Mouse (Mus musculus) forebrain, embryonic 13.5 days (tissue): ENCODE measurements at regions not wholly inside any gene's neighbourhood (a gene's known extent, or its start where the extent isn't known, plus 50 kb on each side); places are given as distances from the start of the nearest gene placed in this dataset.

Source experiments
- ATAC-seq: fragments of 200-750 bp; cut with Nextera tagmentation; 2 replicates; pipeline ENCODE4 v1.8.0; 2017
- H3K27ac ChIP-seq: fragments of 300-500 bp; sonication (generic); 2 replicates; pipeline ENCODE4 v1.5.1; 2015; ENCODE audit warnings: inconsistent platforms, mild to moderate bottlenecking, moderate library complexity
- H3K27me3 ChIP-seq: fragments of 300-500 bp; sonication (generic); 2 replicates; pipeline ENCODE4 v1.6.1; 2015; ENCODE audit warnings: mild to moderate bottlenecking, inconsistent platforms
- H3K36me3 ChIP-seq: fragments of 300-500 bp; sonication (generic); 2 replicates; pipeline ENCODE4 v1.6.1; 2015; ENCODE audit warnings: mild to moderate bottlenecking, inconsistent platforms; ENCODE audit not compliant: poor library complexity, severe bottlenecking
- H3K4me1 ChIP-seq: fragments of 300-500 bp; sonication (generic); 2 replicates; pipeline ENCODE4 v1.6.1; 2015; ENCODE audit warnings: inconsistent platforms
- H3K4me2 ChIP-seq: fragments of 300-500 bp; sonication (generic); 2 replicates; pipeline ENCODE4 v1.6.1; 2015; ENCODE audit warnings: inconsistent platforms, mild to moderate bottlenecking, moderate library complexity
- H3K4me3 ChIP-seq: fragments of 300-500 bp; sonication (generic); 2 replicates; pipeline ENCODE4 v1.5.1; 2015; ENCODE audit warnings: mild to moderate bottlenecking, inconsistent platforms
- H3K9ac ChIP-seq: fragments of 300-500 bp; sonication (generic); 2 replicates; pipeline ENCODE4 v1.6.1; 2015; ENCODE audit warnings: mild to moderate bottlenecking, inconsistent platforms
- H3K9me3 ChIP-seq: fragments of 300-500 bp; sonication (generic); replicated peaks from 2 replicates; pipeline ENCODE4 v1.6.1; 2016; ENCODE audit warnings: inconsistent platforms
- WGBS: fragments of 180-500 bp; shearing (Covaris S2); methylation state at CpG from one replicate; pipeline ENCODE4 v1.1.7; 2015; 5-methylcytosine and 5-hydroxymethylcytosine counted together

DNA sequence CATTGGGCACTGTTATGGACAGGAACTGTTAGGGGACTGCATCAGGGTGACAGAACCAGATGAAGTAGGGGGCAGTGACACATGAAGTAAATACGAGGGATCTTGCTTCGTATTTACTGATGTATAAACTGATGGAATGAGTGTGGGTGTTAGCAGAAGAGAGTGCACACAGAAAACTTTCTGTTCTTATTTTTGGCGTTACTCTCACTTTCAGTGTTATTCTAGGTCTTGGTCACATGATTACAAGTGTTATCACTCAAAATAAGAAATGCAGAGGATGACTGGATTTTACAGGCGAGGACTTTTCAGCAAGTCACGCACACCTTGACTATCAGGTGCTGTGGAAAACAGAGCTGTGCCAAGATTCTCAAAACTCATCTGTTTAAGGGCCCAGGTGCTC is 185.6 kb upstream of the Arhgap24 start:
- H3K9me3 ChIP-seq, result no peaks in the 10 kb centered on the region
- no peaks in the 10 kb centered on the region for H3K4me1 ChIP-seq
- H3K36me3 ChIP-seq, result no peaks in the 10 kb centered on the region
- ATAC-seq, result no peak
- no peaks in the 10 kb centered on the region for H3K27me3 ChIP-seq
- H3K27ac ChIP-seq, result no peak overlapping the region
- WGBS, result 91% methylated on average over 5 of the region's 5 CpGs
- H3K4me2 ChIP-seq, result no peak overlapping the region
- no peak overlapping the region for H3K4me3 ChIP-seq
- H3K9ac ChIP-seq, result no peak overlapping the region

DNA sequence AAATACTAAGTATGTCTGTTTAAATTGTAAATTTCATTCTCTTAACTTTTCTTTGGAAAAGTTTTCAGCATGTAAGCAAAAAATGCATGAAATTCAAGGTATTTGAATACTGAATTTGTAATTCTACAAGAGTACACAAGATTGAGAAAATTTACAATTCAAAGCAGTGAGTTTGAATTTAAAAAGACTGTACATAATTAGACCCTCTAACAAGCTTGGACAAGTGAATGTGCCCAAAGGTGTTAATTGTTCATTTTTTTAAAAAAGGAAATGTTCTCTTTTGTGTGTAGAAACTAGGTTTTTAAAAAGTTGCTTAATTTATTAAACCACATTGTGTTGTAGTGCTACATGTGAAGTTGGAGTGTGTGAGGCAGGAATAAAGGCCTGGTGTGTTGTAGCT is 174.9 kb upstream of the Arhgap24 start:
- Histone ChIP-seq H3K4me2 (no peak overlapping the region), H3K4me1 (peaks cover 11% of the 10 kb centered on the region), H3K4me3 (no peak overlapping the region), H3K9me3 (no peaks in the 10 kb centered on the region), H3K27me3 (no peaks in the 10 kb centered on the region), H3K9ac (no peak overlapping the region), H3K27ac (no peak overlapping the region), H3K36me3 (no peaks in the 10 kb centered on the region)
- peak; percentile 41; the same call in 1 of the 2 replicates for ATAC-seq

DNA sequence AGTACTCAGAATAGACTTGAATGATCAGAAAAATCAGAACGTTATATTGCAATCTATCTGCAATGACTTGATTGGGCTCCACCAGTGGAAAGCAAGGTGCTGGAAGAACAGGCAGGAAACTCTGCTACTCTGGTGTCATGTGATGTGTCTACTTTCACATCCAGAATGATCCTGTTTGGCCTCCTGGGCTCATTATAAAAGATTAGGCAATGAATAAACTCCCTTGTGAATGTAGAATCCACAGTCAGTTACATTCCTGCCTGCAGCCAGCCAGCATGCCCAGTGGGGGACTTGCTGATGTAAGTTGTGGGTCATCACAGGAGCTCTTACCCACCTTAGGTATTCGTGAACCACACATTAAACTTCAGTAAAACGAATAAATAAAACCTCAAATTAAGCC is 174.5 kb upstream of the Arhgap24 start:
- no peak overlapping the region for H3K4me2 ChIP-seq
- H3K9ac ChIP-seq, result no peak overlapping the region
- H3K9me3 ChIP-seq, result no peaks in the 10 kb centered on the region
- H3K27me3 ChIP-seq, result no peaks in the 10 kb centered on the region
- peak; percentile 83 for ATAC-seq
- no peak overlapping the region for H3K4me3 ChIP-seq
- 43% methylated on average over 3 of the region's 3 CpGs for WGBS
- H3K4me1 ChIP-seq, result peaks cover 11% of the 10 kb centered on the region
- H3K27ac ChIP-seq, result no peak overlapping the region
- H3K36me3 ChIP-seq, result no peaks in the 10 kb centered on the region

DNA sequence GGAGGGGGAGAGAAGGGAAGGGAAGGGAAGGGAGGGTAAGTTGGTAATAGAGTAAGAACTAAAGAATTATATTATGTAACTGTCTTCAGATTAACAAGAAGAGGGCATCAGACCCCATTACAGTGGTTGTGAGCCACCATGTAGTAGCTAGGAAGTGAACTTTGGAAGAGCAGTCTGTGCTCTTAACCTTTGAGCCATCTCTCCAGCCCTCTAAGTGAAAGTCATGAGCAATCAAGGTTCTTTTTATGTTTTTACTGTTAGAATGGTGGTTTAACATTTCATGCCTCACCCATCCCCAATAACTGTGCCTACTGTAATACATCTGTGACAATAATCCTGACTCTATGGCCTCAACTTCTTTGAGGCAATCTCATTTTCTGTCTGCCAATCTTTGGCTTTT is 169.6 kb upstream of the Arhgap24 start:
- H3K27me3 ChIP-seq, result no peaks in the 10 kb centered on the region
- no peak overlapping the region for H3K4me3 ChIP-seq
- no peak overlapping the region for H3K27ac ChIP-seq
- H3K36me3 ChIP-seq, result no peaks in the 10 kb centered on the region
- no peak overlapping the region for H3K4me2 ChIP-seq
- H3K9me3 ChIP-seq, result no peaks in the 10 kb centered on the region
- ATAC-seq, result no peak
- peaks cover 10% of the 10 kb centered on the region for H3K4me1 ChIP-seq
- H3K9ac ChIP-seq, result no peak overlapping the region

DNA sequence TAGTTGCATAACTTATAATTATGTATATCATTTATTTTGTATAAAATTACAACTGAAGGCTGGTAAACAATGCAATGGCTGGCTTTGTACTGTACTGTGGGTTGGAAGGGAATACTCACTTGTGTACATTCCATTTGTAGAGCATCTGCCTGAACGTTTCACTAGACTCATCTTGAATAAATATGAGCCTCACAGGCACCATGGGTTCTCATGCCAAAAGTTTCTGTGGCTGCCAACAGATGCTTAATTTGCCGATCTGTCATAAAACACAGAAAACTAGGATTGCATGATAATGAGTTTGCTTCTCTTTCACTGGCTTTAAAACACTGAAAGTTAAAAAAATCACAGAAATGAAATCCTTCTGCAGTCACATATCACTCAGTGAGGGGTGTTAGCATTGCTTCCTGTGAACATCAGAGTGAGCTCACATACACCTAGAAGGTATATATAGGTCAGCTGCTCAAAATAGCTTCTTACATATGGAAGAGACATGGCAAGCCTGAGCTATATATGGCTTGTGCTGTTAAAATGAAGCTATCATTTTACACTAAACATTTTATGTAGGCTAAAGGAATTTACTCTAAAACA is 152.9 kb upstream of the Arhgap24 start:
- Histone ChIP-seq H3K4me2 (no peak overlapping the region), H3K27me3 (no peaks in the 10 kb centered on the region), H3K9ac (no peak overlapping the region), H3K9me3 (no peaks in the 10 kb centered on the region), H3K36me3 (no peaks in the 10 kb centered on the region), H3K27ac (no peak overlapping the region), H3K4me3 (no peak overlapping the region), H3K4me1 (no peaks in the 10 kb centered on the region)
- ATAC-seq, result peak; percentile 88; the same call in 1 of the 2 replicates
- 51% methylated on average over 2 of the region's 2 CpGs for WGBS

DNA sequence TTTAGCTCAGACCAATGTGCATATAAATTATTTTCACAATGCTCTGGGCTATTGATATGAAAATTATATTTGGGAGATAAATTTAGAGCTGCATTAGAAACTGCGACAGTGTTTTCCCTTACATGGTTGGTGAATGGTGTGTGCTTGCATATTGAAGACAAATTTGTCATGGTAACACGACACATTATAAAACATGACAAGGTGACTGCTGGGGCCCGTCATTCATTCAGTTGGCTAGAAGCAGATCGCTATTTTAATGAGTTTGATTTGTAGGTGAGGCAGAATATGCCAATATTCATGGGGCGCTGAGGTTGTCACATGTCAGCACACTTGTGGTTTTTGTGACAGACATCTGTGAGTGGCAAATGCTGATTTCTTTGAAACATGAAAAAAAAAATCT is 147.3 kb upstream of the Arhgap24 start:
- peak; percentile 68; the same call in 1 of the 2 replicates for ATAC-seq
- 60% methylated on average over 5 of the region's 5 CpGs for WGBS
- H3K9ac ChIP-seq, result no peak overlapping the region

DNA sequence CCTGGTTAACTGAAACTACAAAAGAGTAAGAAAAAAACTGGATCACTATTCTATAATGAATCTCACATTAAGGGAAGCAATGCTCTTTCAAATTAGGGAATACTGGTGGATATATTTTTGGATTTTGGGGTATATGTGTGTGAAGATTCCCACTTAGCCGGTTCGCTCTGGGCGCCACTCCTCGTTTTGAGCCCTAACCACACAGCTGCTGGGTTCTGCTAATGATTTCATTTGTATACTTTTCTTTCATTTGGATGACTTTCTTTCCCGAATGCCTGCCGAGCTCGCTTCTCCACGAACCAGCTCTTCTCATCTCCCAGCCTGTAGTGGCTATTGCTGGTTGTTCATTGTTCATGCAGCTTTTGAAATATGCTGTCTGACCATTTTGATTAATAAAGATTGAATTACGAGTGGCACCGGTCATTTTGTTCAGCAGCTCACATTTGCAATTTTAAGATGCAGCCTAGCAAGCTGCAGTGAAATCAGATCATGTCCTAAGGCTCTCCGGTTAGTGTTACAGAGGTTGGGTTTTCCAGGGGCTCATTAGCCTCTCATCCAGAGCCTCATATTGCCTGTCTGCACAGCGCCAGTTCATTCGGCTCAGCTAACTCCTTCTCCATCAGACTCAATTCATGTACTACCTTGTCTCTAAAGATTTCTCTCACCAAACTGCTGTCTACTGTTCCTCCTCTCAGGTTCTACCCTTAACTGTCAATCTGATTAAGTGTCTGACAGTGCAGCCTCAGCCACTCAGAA is 146.6 kb upstream of the Arhgap24 start:
- no peaks in the 10 kb centered on the region for H3K36me3 ChIP-seq
- no peak overlapping the region for H3K9ac ChIP-seq
- 48% methylated on average over 13 of the region's 13 CpGs for WGBS
- peak overlapping the region; percentile 31; the same call in 1 of the 2 replicates for H3K27ac ChIP-seq
- 0 out of 2 replicates have a peak, but pooled peaks cover 8% of the 10 kb centered on the region for H3K4me1 ChIP-seq
- H3K4me2 ChIP-seq, result no peak overlapping the region
- no peak for ATAC-seq
- H3K27me3 ChIP-seq, result no peaks in the 10 kb centered on the region
- H3K9me3 ChIP-seq, result no peaks in the 10 kb centered on the region
- no peak overlapping the region for H3K4me3 ChIP-seq

More for the DNA sequence above, 147.3 kb upstream of the Arhgap24 start:
- no peak overlapping the region for H3K4me3 ChIP-seq
- H3K27me3 ChIP-seq, result no peaks in the 10 kb centered on the region
- H3K36me3 ChIP-seq, result no peaks in the 10 kb centered on the region
- 0 out of 2 replicates have a peak, but pooled peaks cover 8% of the 10 kb centered on the region for H3K4me1 ChIP-seq
- H3K4me2 ChIP-seq, result no peak overlapping the region
- H3K27ac ChIP-seq, result no peak overlapping the region
- H3K9me3 ChIP-seq, result no peaks in the 10 kb centered on the region

DNA sequence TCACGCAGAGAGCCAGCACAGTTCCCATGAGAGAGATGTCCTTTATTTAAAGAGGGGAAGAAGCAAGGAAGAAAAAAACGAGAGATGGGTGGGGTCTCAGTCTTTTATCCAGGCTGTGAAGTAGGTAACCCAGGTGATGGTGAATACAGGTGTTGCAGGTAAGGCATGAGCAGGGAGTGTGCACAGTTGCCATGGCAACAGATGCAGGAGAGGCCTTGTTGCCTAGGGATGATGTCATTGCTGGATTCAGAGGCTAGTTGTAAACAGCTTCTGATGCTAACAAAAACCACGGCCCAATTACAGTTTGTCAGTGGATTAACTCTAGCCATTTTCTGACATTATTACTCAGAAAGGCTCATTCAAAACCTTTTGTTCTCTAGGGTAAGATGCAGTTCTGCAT is 114.7 kb upstream of the Arhgap24 start:
- Histone ChIP-seq H3K4me1 (no peaks in the 10 kb centered on the region; the same call in 1 of the 2 replicates), H3K27me3 (no peaks in the 10 kb centered on the region), H3K9me3 (no peaks in the 10 kb centered on the region), H3K9ac (no peak overlapping the region), H3K27ac (no peak overlapping the region), H3K4me2 (no peak overlapping the region), H3K36me3 (no peaks in the 10 kb centered on the region), H3K4me3 (no peak overlapping the region)
- no peak for ATAC-seq
- 68% methylated on average over 3 of the region's 3 CpGs for WGBS

DNA sequence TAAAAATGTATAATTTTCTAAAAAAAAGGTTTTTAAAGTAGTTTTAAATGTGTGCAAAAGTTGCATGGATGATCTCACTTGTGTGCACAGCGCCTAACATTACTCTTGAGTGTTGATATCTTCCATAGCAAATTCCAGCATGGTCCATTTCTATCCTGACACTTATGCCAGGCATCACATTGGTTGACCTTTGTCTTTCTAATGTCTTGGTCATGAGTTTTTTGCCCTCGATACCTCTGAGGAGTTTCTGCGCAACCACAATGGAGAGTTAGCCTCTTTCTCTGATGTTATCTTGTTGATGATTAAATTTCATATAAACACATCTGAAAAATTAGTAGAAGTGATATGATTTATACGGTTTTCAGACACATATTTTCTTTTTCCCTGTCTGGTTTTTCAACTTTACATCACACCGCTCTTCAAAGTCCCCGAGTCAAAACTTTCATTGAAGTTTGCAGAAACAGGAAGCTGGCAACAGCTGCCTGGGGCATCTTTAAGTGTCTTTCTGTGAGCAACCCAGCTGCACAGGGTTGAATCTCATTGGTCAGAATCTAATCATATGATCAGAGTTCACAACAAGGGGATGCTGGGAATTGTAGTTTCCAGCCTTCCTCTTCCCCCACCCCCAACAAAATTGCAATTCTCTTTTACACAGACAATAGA is 107.8 kb upstream of the Arhgap24 start:
- H3K9ac ChIP-seq, result no peak overlapping the region
- no peak overlapping the region for H3K27ac ChIP-seq
- no peaks in the 10 kb centered on the region for H3K36me3 ChIP-seq
- H3K4me2 ChIP-seq, result no peak overlapping the region
- no peak overlapping the region for H3K4me3 ChIP-seq
- H3K27me3 ChIP-seq, result no peaks in the 10 kb centered on the region
- 73% methylated on average over 6 of the region's 6 CpGs for WGBS
- ATAC-seq, result peak; percentile 95
- peaks cover 5% of the 10 kb centered on the region for H3K4me1 ChIP-seq
- H3K9me3 ChIP-seq, result no peaks in the 10 kb centered on the region

DNA sequence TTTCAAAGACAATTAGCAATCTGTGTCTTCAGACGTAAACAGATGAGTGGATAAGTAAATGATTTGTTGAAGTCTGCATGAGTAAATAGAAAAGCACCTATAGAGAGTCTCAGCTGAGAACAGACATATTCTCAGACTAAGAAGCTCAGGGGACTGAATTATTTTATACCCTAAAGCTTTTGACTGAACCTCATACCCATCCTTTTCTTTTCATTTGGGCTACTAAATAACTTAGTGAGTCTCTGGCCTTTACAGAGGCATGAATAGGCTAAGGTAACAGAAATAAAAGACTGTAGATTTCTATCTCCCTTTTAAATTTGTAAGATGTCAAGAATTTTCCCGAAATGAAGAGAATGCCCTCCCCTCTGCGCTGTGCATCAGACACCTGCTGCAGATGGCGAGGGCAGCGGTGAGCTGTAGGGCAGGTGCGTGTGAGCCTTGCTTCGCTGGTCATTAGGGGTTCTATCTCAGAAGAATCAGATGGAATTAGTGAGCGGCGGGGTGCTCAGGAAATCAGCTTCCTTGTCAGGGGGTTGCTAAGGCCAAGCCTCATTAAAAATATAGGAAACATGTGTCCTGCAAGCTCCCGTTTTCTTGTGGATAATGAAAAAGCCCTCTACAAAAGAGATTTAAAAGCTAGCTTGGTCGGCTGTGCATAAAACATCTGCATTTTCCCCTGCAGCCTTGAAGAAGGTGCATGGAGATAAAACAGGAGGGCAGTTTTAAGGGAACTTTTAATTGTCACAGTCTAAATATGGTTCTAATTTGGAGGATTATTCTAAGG is 107.0 kb upstream of the Arhgap24 start:
- WGBS, result 32% methylated on average over 11 of the region's 11 CpGs
- H3K9me3 ChIP-seq, result no peaks in the 10 kb centered on the region
- ATAC-seq, result peak; percentile 64; the same call in 1 of the 2 replicates
- peak overlapping the region; percentile 22; the same call in 1 of the 2 replicates for H3K4me2 ChIP-seq
- H3K9ac ChIP-seq, result no peak overlapping the region
- H3K27me3 ChIP-seq, result no peaks in the 10 kb centered on the region
- H3K4me3 ChIP-seq, result no peak overlapping the region
- no peaks in the 10 kb centered on the region for H3K36me3 ChIP-seq
- peaks cover 5% of the 10 kb centered on the region for H3K4me1 ChIP-seq
- H3K27ac ChIP-seq, result no peak overlapping the region

DNA sequence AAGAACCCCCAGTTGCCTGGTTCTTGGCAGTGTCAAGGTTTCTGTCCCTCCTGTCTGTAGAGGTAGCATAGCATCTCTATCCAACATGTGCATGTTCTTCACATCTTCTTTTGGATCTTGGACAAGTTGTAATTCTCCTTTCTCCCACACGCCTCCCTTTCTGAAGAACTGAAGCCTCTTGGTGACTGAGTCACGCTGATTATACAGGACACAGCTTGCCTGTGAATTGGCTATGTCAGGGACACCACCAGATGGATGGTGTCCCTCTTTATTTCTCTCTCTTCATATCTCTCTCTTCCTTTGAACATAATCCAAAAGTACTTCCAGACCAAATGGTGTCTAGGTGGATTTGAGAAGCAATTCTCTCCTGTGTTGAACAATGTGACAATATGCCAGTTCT is 105.9 kb upstream of the Arhgap24 start:
- peaks cover 5% of the 10 kb centered on the region for H3K4me1 ChIP-seq
- H3K9ac ChIP-seq, result no peak overlapping the region
- H3K27me3 ChIP-seq, result no peaks in the 10 kb centered on the region
- no peak overlapping the region for H3K27ac ChIP-seq
- 86% methylated on average over 2 of the region's 2 CpGs for WGBS
- H3K9me3 ChIP-seq, result no peaks in the 10 kb centered on the region
- ATAC-seq, result no peak
- no peak overlapping the region for H3K4me3 ChIP-seq
- no peak overlapping the region for H3K4me2 ChIP-seq
- no peaks in the 10 kb centered on the region for H3K36me3 ChIP-seq

DNA sequence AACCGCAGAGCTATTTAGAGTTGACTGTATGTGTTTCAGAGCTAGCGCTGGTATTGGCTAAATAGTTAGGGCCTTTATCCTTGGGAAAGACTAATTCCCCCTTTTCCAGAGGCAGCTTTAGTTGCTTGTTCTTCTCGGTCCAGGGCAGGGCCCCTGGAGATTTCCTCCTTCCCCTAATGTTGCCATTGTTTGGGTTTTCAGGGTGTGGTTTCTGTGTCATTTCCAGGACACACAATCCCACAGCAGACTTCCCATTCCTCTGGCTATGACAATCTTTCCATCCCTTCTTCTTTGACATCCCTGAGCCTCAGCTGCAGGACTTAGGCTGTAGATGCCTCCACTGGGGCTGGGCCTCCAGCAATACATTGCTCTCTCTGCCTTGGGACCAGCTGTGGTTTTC is 87.2 kb upstream of the Arhgap24 start:
- Histone ChIP-seq H3K4me2 (no peak overlapping the region), H3K27ac (no peak overlapping the region), H3K9me3 (no peaks in the 10 kb centered on the region), H3K9ac (no peak overlapping the region), H3K4me1 (no peaks in the 10 kb centered on the region), H3K36me3 (no peaks in the 10 kb centered on the region), H3K4me3 (no peak overlapping the region), H3K27me3 (no peaks in the 10 kb centered on the region)
- 85% methylated on average over 3 of the region's 3 CpGs for WGBS
- ATAC-seq, result no peak
